Mouse (Mus musculus) left cerebral cortex, adult 8-10 months (tissue): ENCODE measurements around the gene Smpdl3b. TPM values are rescaled to one million over a fixed set of nuclear protein-coding genes. Genes with fewer than 3 reads are reported as not detected.
A peak's percentile ranks its signal among the peaks of the same experiment; 100 is the strongest.
"Not testable (repeated sequence)": the region's sequence is repeated elsewhere in the genome, so short reads cannot be mapped to it uniquely, and the experiment has no call there.

Experiments
- DNase-seq, 2 experiments: peaks; one replicate each; pipeline ENCODE4 v3.0.0; 2022; ENCODE audit warnings: low spot score in 2 of 2
- total RNA-seq, 4 experiments: library from RNA; stranded (reverse); gene quantifications; 2 replicates each; pipeline ENCODE4 v1.2.4; 2022

The Smpdl3b gene
- total RNA-seq, 4 experiments from 2014 or later: 4.6 to 6.9 (median 6.2) TPM

DNA sequence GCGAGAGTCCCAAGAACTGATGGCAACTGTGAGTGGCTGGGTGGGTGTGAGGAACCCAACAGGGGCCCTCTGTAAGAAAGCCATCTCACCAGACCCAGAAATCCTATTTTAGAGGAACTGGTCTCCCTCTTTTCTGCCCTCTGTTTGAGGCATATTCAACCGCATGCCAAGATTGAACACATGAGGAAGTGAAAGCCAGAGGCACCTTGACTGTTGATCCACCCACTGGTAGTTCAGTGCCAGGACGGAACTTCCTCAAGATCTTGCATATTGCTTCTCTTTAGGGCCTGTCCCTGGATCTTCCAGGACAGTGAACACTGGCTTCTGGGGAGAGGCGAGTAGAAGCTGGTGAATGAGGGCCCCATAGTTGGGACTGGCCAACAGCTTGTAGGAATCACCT, 23.2 kb upstream of the Smpdl3b start:
- DNase-seq: no peak

GRCm38 (mm10) chr4:132778562-132779201, 21.6 kb upstream of the Smpdl3b start:
- no peak for DNase-seq

GRCm38 (mm10) chr4:132776764-132777163, 19.7 kb upstream of the Smpdl3b start:
- DNase-seq: peak; percentile 39 to 61

DNA sequence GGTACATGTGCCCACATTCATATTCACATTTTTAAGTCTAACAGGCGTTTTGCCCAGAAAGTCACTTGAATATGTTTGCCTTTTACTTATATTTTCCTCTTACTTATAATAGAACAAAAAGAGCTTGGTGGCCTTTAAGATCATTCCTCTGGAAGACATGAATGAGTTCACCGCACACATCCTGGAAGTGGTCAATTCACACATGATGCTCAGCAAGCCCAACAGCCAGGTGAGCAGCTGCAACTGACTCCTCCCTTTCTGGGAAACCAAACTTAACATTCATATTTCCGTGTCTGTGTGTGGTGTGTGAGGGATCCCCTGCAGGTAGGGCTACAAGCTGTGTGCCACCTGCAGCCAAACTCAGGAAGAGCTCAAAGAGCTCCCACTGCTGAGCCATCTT, 17.9 kb upstream of the Smpdl3b start:
- no peak for DNase-seq

- DNase-seq: no peak
Observed at GRCm38 (mm10) chr4:132771776-132772175, 14.7 kb upstream of the Smpdl3b start.

DNA sequence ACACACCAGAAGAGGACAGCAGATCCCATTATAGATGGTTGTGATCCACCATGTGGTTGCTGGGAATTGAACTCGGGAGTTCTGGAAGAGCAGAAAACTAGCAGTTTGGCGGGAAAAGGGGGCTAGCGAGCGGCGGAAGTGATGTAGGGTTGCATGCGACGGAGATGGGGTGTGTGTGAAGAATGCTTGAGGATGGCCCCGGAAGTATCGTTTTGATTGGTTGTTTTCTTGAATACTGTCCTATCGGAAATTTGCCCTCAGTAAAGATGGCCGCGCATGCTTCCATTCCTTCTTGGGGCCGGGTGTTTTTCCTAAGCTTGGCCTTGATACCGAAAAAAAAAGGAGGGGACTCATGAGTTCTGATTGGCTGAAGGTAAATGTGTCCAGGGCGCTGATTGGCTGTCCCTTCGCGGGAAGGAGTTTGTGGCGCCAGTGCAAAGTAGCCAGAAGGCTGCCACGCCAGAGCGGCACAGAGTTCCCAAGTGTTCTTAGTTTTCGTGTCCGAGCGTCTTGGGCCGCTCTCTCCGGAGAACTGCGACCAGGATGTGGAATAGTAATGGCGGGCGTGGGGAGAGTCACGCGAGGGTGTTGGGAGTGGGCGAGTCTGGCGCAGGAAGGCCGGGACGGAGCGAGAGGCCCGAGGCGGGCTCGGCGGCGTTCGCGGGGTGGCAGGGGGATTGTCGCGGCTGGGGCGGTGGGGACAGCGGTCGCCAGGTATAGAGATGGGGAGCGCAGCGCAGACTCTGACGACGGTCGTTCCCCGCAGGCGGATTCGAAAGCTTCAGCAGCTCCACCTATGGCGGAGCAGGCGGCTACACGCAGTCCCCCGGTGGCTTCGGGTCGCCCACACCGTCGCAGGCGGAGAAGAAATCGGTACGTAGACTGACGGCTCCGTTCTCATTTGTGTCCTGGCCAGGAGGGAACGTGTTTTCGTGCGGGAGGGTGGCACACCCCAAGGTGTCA, 11.1 kb upstream of the Smpdl3b start, which contains the start of gene Rpa2:
Gene Rpa2, plus strand, starts transcription at position 419 of the 963 bp plus-strand sequence.
- peak; percentile 99 for DNase-seq

DNA sequence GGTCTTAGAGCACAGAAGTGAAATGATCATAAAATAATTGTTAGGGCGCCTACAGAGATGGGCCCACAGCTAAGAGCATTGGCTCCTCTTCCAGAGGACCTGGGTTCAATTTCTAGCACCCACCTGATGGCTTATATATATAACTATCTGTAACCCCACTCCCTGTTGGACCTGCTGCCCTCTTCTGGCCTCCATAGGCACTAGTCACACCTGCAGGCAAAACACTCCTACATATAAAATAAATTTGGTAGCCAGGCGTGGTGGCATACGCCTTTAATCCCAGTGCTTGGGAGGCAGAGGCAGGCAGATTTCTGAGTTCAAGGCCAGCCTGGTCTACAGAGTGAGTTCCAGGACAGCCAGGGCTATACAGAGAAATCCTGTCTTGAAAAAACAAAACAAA, 6.1 kb upstream of the Smpdl3b start:
- DNase-seq: not testable (repeated sequence)

DNA sequence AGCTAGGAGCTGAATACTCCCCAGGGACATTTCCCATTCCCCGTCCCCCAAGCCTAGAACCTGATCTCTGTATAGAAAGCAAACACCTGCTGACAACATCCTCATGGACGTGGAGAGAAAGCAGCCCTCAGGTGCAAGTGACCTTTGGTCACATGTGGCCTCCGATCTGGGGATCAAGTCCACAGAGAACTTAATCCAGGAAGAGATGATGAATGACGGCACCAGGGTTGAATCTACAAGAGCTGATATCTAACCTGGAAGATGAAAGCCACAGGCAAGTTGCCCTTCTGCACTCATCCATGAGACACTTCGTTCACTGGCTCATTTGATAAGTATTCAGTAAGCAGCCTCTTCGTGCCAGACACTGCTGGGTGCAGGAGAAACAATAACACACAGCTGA, 5.5 kb upstream of the Smpdl3b start:
- DNase-seq: no peak

- no peak for DNase-seq
Observed at GRCm38 (mm10) chr4:132760296-132760695, 3.2 kb upstream of the Smpdl3b start.

DNA sequence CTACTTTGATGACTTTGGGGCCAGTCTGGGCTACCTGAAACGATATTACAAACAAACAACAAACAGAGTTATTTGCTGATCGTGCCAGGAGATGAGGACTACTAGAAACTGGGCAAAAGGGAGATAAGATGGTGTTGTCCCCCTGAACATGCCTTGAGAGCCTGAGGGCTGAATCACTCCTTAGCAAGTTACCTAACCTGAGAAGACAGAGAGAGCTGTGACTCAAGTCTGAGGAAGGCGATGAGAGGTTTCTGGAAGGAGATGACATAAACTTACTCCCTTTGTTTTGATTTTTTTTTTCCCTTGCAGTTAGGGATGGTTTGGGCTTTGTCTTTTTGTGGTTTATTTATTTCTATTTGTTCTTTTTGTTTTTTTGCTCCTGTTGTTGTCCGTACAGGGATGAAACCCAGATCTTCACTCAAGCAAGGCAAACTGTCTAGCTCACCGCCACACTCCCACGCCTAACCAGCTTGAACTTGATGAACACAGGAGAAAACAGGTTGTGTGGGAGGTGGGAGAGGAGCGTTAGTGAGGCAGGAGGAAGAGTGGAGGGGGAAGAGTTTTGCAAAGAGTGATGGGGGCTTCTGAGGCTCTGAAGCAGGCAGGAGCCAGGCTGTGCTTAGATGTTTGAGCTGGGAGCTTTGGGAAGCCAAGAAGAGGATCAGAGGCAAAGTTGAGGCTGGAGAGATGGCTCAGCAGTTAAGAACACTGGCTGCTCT, 740 bp upstream of the Smpdl3b start:
- peak in 1 of 2 experiments; percentile 46 for DNase-seq

- no peak for DNase-seq
Observed at GRCm38 (mm10) chr4:132752992-132753391, 4.1 kb downstream of the Smpdl3b start.

DNA sequence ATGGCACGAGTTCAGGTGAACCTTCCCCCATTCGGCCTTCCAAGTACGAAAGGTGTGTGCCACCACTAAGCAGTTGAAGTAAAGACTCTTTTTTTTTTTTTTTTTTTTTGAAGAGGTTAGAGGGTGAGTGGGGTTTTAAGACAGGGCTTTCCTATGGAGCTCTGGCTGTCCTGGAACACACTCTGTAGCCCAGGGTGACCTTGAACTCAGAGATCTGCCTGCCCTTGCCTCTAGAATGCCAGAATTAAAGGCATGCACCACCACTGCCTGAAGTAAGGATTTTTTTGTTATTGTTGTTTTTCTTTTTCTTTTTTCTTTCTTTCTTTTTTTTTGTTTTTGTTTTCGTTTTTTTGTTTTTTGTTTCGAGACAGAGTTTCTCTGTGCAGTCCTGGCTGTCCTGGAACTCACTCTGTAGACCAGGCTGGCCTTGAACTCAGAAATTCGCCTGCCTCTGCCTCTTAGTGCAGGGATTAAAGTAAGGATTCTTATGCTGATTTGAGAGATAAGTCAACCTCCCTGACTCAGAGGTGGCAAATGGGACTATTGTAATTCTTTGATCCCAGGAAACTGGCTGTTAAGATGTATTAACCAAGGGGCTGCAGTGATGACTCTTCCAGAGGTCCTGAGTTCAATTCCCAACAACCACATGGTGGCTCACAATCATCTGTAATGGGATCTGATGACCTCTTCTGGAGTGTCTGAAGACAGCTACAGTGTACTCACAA, 7.6 kb downstream of the Smpdl3b start:
- no peak for DNase-seq

DNA sequence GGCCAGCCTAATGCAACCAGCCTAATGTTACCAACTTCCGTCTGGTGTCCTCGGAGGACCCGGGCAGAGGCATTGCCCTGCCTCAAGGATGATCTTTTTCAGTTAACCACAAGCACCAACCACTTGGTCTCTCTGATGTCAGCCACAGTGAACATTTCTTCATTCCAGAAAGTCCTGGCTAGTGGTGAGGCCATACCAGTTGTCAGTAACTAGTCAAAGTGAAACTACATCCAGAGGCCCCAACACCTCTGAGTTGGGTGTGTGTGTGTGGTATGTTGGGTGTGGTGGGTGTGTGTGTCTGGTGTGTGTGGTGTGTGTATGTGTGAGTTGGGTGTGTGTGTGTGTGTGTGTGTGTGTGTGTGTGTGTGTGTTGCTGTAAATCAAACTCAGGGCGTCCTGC, 8.3 kb downstream of the Smpdl3b start:
- DNase-seq: no peak

GRCm38 (mm10) chr4:132747664-132748259, 9.3 kb downstream of the Smpdl3b start:
- DNase-seq: no peak

GRCm38 (mm10) chr4:132746911-132747517, 10.0 kb downstream of the Smpdl3b start:
- no peak for DNase-seq

DNA sequence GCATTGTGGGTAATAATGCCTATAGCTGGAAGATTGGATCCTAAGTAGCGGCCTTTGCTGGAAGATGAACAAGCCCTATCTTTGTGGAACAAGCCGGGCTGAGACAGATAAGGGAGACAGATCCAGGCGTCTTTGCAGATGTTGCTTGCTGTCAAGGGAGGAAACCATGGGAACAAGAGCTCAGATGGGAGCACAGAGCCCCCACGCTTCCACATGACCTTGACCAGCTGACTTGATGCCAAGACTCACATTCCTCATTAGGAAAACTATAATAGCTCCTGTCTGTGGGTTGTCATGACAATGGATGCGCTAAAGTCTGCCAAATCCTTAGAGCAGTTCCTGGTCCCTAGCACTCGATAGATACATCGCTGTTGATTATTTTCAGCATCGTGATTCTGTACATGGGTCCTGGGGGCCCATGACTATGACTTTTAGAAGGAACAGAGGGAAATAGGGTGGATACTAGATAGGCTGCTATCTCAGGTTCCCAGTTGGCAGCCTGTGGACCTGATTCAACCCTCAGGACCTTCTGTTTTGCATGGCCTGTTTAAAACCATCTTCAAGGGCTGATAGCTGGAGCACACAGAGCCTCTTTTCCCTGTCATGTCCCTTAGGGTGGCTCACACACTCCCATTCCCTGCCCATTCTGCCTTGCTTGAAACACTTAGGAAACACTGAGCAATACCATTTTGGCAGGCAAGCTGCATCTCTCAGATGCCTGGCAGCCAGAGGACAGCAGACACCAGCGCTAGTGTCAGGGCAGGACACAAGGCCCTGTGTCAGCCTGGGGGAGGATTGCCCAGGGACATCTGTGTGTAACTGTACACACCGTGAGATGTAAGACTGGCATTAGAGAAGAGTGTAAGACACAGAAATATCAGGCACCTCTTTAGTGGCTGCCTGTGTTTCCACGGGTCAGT, 12.8 kb downstream of the Smpdl3b start:
- peak; percentile 28 to 78 for DNase-seq

DNA sequence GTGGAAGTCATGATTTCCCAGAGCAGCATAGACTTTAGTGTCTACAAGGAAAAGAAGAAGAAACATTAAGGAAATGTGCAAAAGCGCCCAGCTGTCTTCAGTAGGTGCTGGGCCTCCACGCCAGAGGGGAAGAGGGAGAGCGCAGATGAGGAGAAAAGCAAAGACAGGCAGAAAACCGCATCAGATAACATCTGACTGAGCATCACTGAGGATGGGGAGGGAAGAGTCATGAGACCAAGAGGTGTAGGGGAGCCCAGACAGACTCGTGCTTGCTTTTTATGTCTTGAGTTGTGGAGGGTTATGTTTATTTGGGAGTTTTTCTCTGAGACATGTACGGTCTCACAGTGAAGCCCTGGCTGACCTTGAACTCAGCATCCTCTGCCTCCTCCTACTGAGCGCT, 15.6 kb downstream of the Smpdl3b start:
- DNase-seq: no peak

GRCm38 (mm10) chr4:132737154-132737553, 19.9 kb downstream of the Smpdl3b start:
- not testable (repeated sequence) for DNase-seq

DNA sequence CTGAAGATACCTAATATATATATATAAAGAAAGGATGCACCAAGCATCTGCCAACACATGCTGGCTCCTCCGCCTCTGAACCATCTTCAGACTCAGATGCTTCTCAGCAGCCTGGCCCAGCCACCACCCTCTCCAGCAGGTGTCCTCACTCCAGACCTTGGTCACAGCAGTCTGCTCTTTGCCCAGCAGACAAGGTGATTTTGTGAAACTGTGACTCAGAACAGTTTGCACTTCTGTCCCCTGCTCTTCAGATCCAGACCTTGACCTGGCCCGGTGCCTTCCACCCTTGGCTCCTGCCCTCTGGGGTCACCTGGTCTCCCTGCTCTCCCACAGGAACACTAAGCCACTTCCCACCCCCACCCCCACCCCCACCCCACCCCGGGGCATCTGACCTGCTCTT, 21.2 kb downstream of the Smpdl3b start:
- no peak for DNase-seq
